Mouse (Mus musculus): ENCODE data around the gene Cyp2c66.
"Not testable (repeated sequence)": the region's sequence is repeated elsewhere in the genome, so short reads cannot be mapped to it uniquely, and the experiment has no call there.

The Cyp2c66 gene

GRCm38 (mm10) chr19:39113644-39114043 lies at the start of gene Cyp2c66:
Gene Cyp2c66, plus strand, starts transcription at chr19:39113898.
- no peak for DNase-seq (ENCODE audit: low read depth, low spot score)

GRCm38 (mm10) chr19:39098779-39099178 lies 14.9 kb upstream of the Cyp2c66 start:
- peak; percentile 63 for DNase-seq (ENCODE audit: low read depth, low spot score)

GRCm38 (mm10) chr19:39156836-39157235 lies 43.1 kb downstream of the Cyp2c66 start:
- not testable (repeated sequence) for DNase-seq (ENCODE audit: low read depth, low spot score)
